Mouse (Mus musculus) forebrain, embryonic 16.5 days (tissue): ENCODE measurements around the gene Gm39566. TPM values are rescaled to one million over a fixed set of nuclear protein-coding genes. Genes with fewer than 3 reads are reported as not detected.

Source experiments
- ATAC-seq: fragments of 200-750 bp; cut with Nextera tagmentation; 2 replicates; pipeline ENCODE4 v1.8.0; 2017; ENCODE audit warnings: mild to moderate bottlenecking, moderate library complexity
- H3K27ac ChIP-seq: fragments of 300-500 bp; sonication (generic); 2 replicates; pipeline ENCODE4 v1.5.1; 2014; ENCODE audit warnings: low read length, control low read depth
- H3K27me3 ChIP-seq: fragments of 300-500 bp; sonication (generic); replicated peaks from 2 replicates; pipeline ENCODE4 v1.6.1; 2014; ENCODE audit warnings: low read length; ENCODE audit not compliant: control insufficient read depth, insufficient read depth
- H3K36me3 ChIP-seq: fragments of 300-500 bp; sonication (generic); 2 replicates; pipeline ENCODE4 v1.6.1; 2014; ENCODE audit not compliant: control insufficient read depth, insufficient read depth
- H3K4me1 ChIP-seq: fragments of 300-500 bp; sonication (generic); replicated peaks from 2 replicates; pipeline ENCODE4 v1.6.1; 2014; ENCODE audit warnings: low read length; ENCODE audit not compliant: control insufficient read depth, insufficient read depth
- H3K4me2 ChIP-seq: fragments of 300-500 bp; sonication (generic); 2 replicates; pipeline ENCODE4 v1.6.1; 2014; ENCODE audit warnings: mild to moderate bottlenecking, low read length, control low read depth
- H3K4me3 ChIP-seq: fragments of 300-500 bp; sonication (generic); replicated peaks from 2 replicates; pipeline ENCODE4 v1.5.1; 2014; ENCODE audit warnings: mild to moderate bottlenecking, low read length, control low read depth
- H3K9ac ChIP-seq: fragments of 300-500 bp; sonication (generic); replicated peaks from 2 replicates; pipeline ENCODE4 v1.6.1; 2014; ENCODE audit warnings: low read depth, low read length, control low read depth
- H3K9me3 ChIP-seq: fragments of 300-500 bp; sonication (generic); 2 replicates; pipeline ENCODE4 v1.6.1; 2016; ENCODE audit warnings: low read length; ENCODE audit not compliant: control insufficient read depth
- WGBS: fragments of 180-500 bp; shearing (Covaris S2); extraction: QIAGEN DNeasy Blood & Tissue Kit; methylation state at CpG from one replicate; pipeline ENCODE4 v1.1.7; 2014; 5-methylcytosine and 5-hydroxymethylcytosine counted together
- polyA plus RNA-seq: library from polyadenylated mRNA; unstranded; fragments of >200 nt; fragmentation: Nextera tagmentation; extraction: Ambion mirVana; gene quantifications from 2 replicates; pipeline ENCODE4 v1.2.1, GENCODE M21; 2015

Gene Gm39566
- polyA plus RNA-seq, 1 experiment from 2014 or later, result not detected

DNA sequence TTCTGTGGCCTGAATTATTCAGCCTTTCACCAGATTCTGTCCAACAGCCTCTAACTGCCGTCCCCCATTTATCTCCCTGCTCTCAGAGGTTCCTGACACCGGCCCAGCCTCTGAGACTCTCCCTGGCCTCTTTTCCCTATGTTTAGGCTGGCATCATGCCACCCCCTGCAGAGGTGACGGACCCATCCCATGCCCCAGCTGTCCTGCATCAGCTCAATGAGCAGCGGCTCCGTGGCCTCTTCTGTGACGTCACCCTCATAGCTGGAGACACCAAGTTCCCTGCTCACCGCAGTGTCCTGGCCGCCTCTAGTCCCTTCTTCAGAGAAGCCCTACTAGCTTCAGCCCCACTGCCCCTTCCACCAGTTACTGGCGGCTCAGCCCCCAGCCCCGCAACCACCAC lies 39.4 kb downstream of the Gm39566 start:
- Histone ChIP-seq H3K36me3 (peaks cover 4% of the 10 kb centered on the region), H3K4me3 (no peak overlapping the region), H3K4me1 (no peaks in the 10 kb centered on the region), H3K9ac (no peak overlapping the region), H3K4me2 (no peak overlapping the region), H3K27ac (no peak overlapping the region), H3K9me3 (no peaks in the 10 kb centered on the region), H3K27me3 (no peaks in the 10 kb centered on the region)
- WGBS, result 79% methylated on average over 10 of the region's 10 CpGs
- no peak for ATAC-seq

- Histone ChIP-seq H3K4me3 (no peak overlapping the region), H3K4me2 (no peak overlapping the region), H3K4me1 (no peaks in the 10 kb centered on the region), H3K27me3 (no peaks in the 10 kb centered on the region), H3K9me3 (no peaks in the 10 kb centered on the region), H3K9ac (no peak overlapping the region), H3K27ac (no peak overlapping the region), H3K36me3 (peaks cover 4% of the 10 kb centered on the region)
- no peak for ATAC-seq
- 60% methylated on average over 5 of the region's 5 CpGs for WGBS
Measured at GRCm38 (mm10) chr11:69774961-69775360, 40.1 kb downstream of the Gm39566 start.

GRCm38 (mm10) chr11:69767625-69767909 lies 47.5 kb downstream of the Gm39566 start:
- Histone ChIP-seq H3K4me1 (peaks cover 23% of the 10 kb centered on the region), H3K4me2 (no peak overlapping the region), H3K9ac (no peak overlapping the region; the same call in 1 of the 2 replicates), H3K27ac (no peak overlapping the region), H3K27me3 (no peaks in the 10 kb centered on the region), H3K36me3 (no peaks in the 10 kb centered on the region), H3K9me3 (no peaks in the 10 kb centered on the region), H3K4me3 (no peak overlapping the region)
- WGBS, result 76% methylated on average over 4 of the region's 4 CpGs
- ATAC-seq, result no peak

GRCm38 (mm10) chr11:69766872-69767624 lies 48.0 kb downstream of the Gm39566 start:
- Histone ChIP-seq H3K36me3 (no peaks in the 10 kb centered on the region), H3K9ac (peak overlapping the region; percentile 0; the same call in 1 of the 2 replicates), H3K27ac (no peak overlapping the region), H3K4me2 (peak overlapping the region; percentile 70), H3K27me3 (no peaks in the 10 kb centered on the region), H3K4me3 (peak overlapping the region; percentile 87), H3K9me3 (no peaks in the 10 kb centered on the region), H3K4me1 (peaks cover 23% of the 10 kb centered on the region)
- WGBS, result 69% methylated on average over 13 of the region's 13 CpGs
- ATAC-seq, result no peak

DNA sequence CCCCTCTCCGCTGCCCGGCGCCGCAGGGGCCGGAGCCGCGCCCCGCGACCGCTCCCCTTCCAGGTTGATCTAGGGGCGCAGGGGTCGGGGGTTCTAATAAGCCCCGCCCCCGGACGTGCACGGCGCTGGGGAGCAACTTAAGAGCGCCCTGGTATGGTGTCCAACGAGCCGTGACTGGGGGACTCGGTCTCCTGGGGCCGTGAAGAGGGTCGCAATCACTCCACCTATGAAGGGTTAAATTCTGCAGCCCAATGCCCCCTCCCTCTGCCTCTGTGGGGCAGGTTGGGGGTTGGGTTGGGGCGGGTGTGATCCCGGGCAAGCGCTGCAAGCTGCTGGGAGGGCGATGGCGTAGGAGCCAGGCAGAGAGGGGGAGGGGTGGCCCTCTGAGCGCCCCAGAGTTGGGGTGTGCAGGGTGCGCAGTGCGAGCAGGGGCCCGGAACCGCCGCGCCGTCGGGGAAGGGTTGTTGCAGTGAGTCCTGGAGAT lies 48.9 kb downstream of the Gm39566 start:
- peak overlapping the region; percentile 95 for H3K9ac ChIP-seq

GRCm38 (mm10) chr11:69765221-69766125 lies 49.6 kb downstream of the Gm39566 start, which contains the start of gene Zbtb4:
Zbtb4 (plus strand) TSS chr11:69765912.
- peak within 1 kb of the TSS; percentile 87 for H3K4me3 ChIP-seq
- peak; percentile 59 for ATAC-seq
- peak within 1 kb of the TSS; percentile 95 for H3K9ac ChIP-seq
- peak within 1 kb of the TSS; percentile 70 for H3K27ac ChIP-seq
- H3K27me3 ChIP-seq, result no peaks in the 10 kb centered on the region
- no peaks in the 10 kb centered on the region for H3K36me3 ChIP-seq
- peaks cover 25% of the 10 kb centered on the region for H3K4me1 ChIP-seq
- H3K4me2 ChIP-seq, result peak within 1 kb of the TSS; percentile 70
- WGBS, result 21% methylated on average over 35 of the region's 55 CpGs
- H3K9me3 ChIP-seq, result no peaks in the 10 kb centered on the region

More for the DNA sequence above, 48.9 kb downstream of the Gm39566 start:
- H3K4me2 ChIP-seq, result peak overlapping the region; percentile 70
- H3K9me3 ChIP-seq, result no peaks in the 10 kb centered on the region
- H3K4me1 ChIP-seq, result peaks cover 23% of the 10 kb centered on the region
- H3K27me3 ChIP-seq, result no peaks in the 10 kb centered on the region
- ATAC-seq, result peak; percentile 82
- WGBS, result under 1% methylated on average over 34 of the region's 37 CpGs
- no peaks in the 10 kb centered on the region for H3K36me3 ChIP-seq
- peak overlapping the region; percentile 87 for H3K4me3 ChIP-seq
- H3K27ac ChIP-seq, result peak overlapping the region; percentile 70

DNA sequence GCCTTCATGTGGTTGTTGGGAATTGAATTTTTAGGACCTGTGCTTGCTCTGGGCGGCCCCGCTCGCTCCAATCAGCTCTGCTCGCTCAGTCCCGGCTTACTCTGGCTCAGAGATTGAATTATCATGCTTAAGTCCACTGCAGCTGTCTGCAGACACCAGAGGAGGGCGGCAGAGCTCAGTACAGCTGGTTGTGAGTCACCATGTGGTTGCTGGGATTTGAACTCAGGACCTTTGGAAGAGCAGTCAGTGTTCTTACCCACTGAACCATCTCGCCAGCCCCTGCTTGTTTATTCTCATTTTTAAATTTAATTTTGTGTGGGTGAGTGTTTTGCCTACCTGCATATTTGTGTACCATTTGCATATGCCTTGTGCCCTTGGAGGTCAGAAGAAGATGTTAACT lies 51.5 kb downstream of the Gm39566 start:
- Histone ChIP-seq H3K27me3 (no peaks in the 10 kb centered on the region), H3K36me3 (no peaks in the 10 kb centered on the region), H3K4me1 (peaks cover 36% of the 10 kb centered on the region), H3K4me2 (no peak overlapping the region), H3K9me3 (no peaks in the 10 kb centered on the region), H3K27ac (no peak overlapping the region), H3K9ac (no peak overlapping the region), H3K4me3 (no peak overlapping the region)
- 68% methylated on average over 7 of the region's 7 CpGs for WGBS
- ATAC-seq, result no peak

DNA sequence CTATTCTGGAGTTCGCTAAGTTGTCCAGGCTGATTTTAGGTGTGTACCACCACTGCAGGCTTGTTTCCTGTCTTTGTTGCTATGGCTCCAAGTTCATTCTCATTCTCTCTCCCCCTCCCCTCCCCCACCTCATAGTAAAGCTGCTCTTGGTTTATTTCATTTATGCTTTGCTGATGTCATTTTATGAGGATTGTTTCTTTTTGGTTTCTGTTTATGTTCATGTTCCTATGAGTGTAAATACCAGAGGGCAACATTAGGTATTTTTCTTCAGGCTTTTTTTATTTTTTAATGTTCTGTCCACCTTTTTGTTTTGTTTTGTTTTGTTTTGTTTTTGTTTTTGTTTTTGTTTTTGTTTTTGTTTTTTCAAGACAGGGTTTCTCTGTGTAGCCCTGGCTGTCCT lies 53.2 kb downstream of the Gm39566 start, which contains the start of gene Slc35g3:
Gene Slc35g3 (minus strand): TSS at position 101 of the 400 bp plus-strand sequence.
- H3K27me3 ChIP-seq, result no peaks in the 10 kb centered on the region
- no peak within 1 kb of the TSS for H3K9ac ChIP-seq
- H3K9me3 ChIP-seq, result no peaks in the 10 kb centered on the region
- no peak within 1 kb of the TSS for H3K4me2 ChIP-seq
- no peaks in the 10 kb centered on the region for H3K36me3 ChIP-seq
- ATAC-seq, result no peak
- H3K27ac ChIP-seq, result no peak within 1 kb of the TSS
- 79% methylated on average over 1 of the region's 1 CpGs for WGBS
- no peak within 1 kb of the TSS for H3K4me3 ChIP-seq
- H3K4me1 ChIP-seq, result peaks cover 32% of the 10 kb centered on the region
